Mouse (Mus musculus) CH12.LX (cell line): ENCODE measurements at regions not wholly inside any gene's neighbourhood (a gene's known extent, or its start where the extent isn't known, plus 50 kb on each side); places are given as distances from the start of the nearest gene placed in this dataset.

Experiments used
- DNase-seq: peaks from one replicate; pipeline ENCODE4 v3.0.0-alpha.2; 2013; ENCODE audit errors: extremely low read depth
- H3K27ac ChIP-seq: 2 replicates; pipeline ENCODE4 v1.5.1; 2012; ENCODE audit warnings: low read depth, mild to moderate bottlenecking, control low read depth, moderate library complexity; ENCODE audit not compliant: insufficient read depth
- H3K27me3 ChIP-seq: replicated peaks from 2 replicates; pipeline ENCODE3; 2012; ENCODE audit warnings: inconsistent platforms
- H3K36me3 ChIP-seq, 2 experiments: replicated peaks in 1 of 2; 2 replicates each; pipeline versions ENCODE3 to v1.6.1; 2012; ENCODE audit warnings: inconsistent platforms in 1 of 2, low read length in 1 of 2, mild to moderate bottlenecking in 1 of 2, mixed read lengths in 1 of 2, moderate library complexity in 1 of 2; ENCODE audit not compliant: control insufficient read depth in 1 of 2, insufficient read depth in 1 of 2
- H3K4me1 ChIP-seq, 2 experiments: 2 replicates each; pipeline ENCODE4 v1.6.1; 2012; ENCODE audit warnings: inconsistent platforms in 1 of 2, moderate library complexity in 1 of 2; ENCODE audit not compliant: insufficient read depth in 2 of 2, control insufficient read depth in 1 of 2
- H3K4me2 ChIP-seq: 2 replicates; pipeline ENCODE4 v1.6.1; 2012; ENCODE audit warnings: low read depth, mild to moderate bottlenecking, control low read depth; ENCODE audit not compliant: poor library complexity, insufficient read depth, severe bottlenecking
- H3K4me3 ChIP-seq, 3 experiments: fragments of 150-350 bp in 1 of 3; sonication (generic) in 1 of 3; replicated peaks in 1 of 3; 2 replicates each; pipeline versions ENCODE3 to v1.5.1; 2011 to 2012; ENCODE audit warnings: low read depth in 2 of 3, low read length in 2 of 3, mild to moderate bottlenecking in 2 of 3, moderate library complexity in 2 of 3, control low read depth in 1 of 3, improper control_type of control experiment in 1 of 3, inconsistent platforms in 1 of 3, mixed read lengths in 1 of 3; ENCODE audit not compliant: poor library complexity in 1 of 3
- H3K79me2 ChIP-seq: replicated peaks from 2 replicates; pipeline ENCODE4 v1.6.1; 2012; ENCODE audit warnings: mild to moderate bottlenecking, moderate library complexity; ENCODE audit not compliant: control insufficient read depth, poor library complexity, insufficient read depth, severe bottlenecking; ENCODE audit errors: extremely low read depth
- H3K9ac ChIP-seq: 2 replicates; pipeline ENCODE4 v1.6.1; 2012; ENCODE audit warnings: low read depth, mild to moderate bottlenecking, control low read depth, moderate library complexity; ENCODE audit not compliant: insufficient read depth
- H3K9me3 ChIP-seq: replicated peaks from 2 replicates; pipeline ENCODE3; 2012; ENCODE audit warnings: low read length, inconsistent platforms, mixed read lengths
- E2F4 ChIP-seq: IDR thresholded peaks from 2 replicates; pipeline ENCODE4 v1.6.1; 2011; ENCODE audit warnings: low read depth, low read length, improper control_type of control experiment; ENCODE audit not compliant: insufficient replicate concordance
- NELFE ChIP-seq: IDR thresholded peaks from 2 replicates; pipeline ENCODE4 v1.6.1; 2011; ENCODE audit warnings: low read depth, low read length, improper control_type of control experiment
- UBTF ChIP-seq: IDR thresholded peaks from 2 replicates; pipeline ENCODE4 v1.6.1; 2012; ENCODE audit warnings: low read depth, mild to moderate bottlenecking, inconsistent platforms, low read length, improper control_type of control experiment, moderate library complexity
- dilution Hi-C: fragments of 300-500 bp; cut with MboI; formaldehyde crosslinking; loops from 2 replicates; pipeline ENCODE4 v1.14.3; 2020; ENCODE audit warnings: low sequenced_read_pairs; ENCODE audit not compliant: extremely low pct_unique_long_range_greater_than_20kb, extremely low pct_ligation_motif_present
- in situ Hi-C: fragments of 300-500 bp; cut with MboI; formaldehyde crosslinking; loops from 3 replicates; pipeline ENCODE4 v1.14.3; 2019; ENCODE audit warnings: low sequenced_read_pairs, low pct_ligation_motif_present, low pct_unique_long_range_greater_than_20kb, mixed read lengths

- dilution Hi-C loops (no loop called here), in situ Hi-C loops (no loop called here)
- DNase-seq = no peak
- peaks cover 6% of the 10 kb centered on the region for H3K9me3 ChIP-seq
- H3K27me3 ChIP-seq = no peaks in the 10 kb centered on the region
- no peak overlapping the region for H3K9ac ChIP-seq
- H3K27ac ChIP-seq = no peak overlapping the region
- no peak overlapping the region for H3K4me3 ChIP-seq
- TF ChIP-seq E2F4 (no peak), NELFE (no peak), UBTF (no peak)
- H3K79me2 ChIP-seq = no peaks in the 10 kb centered on the region
- no peak overlapping the region for H3K4me2 ChIP-seq
- no peaks in the 10 kb centered on the region for H3K36me3 ChIP-seq
- no peaks in the 10 kb centered on the region for H3K4me1 ChIP-seq
Observed at GRCm38 (mm10) chr1:189458421-189458820, 56.3 kb upstream of the Kcnk2 start.
